Mouse (Mus musculus): ENCODE measurements around the gene Slc26a11. TPM values are rescaled to one million over a fixed set of nuclear protein-coding genes. Genes with fewer than 3 reads are reported as not detected.
A peak's percentile ranks its signal among the peaks of the same experiment; 100 is the strongest.

The Slc26a11 gene
- polyA plus RNA-seq (2016; fragmentation: Nextera tagmentation; extraction: Ambion mirVana), result 9.6 and 10.6 TPM in 2 replicates

DNA sequence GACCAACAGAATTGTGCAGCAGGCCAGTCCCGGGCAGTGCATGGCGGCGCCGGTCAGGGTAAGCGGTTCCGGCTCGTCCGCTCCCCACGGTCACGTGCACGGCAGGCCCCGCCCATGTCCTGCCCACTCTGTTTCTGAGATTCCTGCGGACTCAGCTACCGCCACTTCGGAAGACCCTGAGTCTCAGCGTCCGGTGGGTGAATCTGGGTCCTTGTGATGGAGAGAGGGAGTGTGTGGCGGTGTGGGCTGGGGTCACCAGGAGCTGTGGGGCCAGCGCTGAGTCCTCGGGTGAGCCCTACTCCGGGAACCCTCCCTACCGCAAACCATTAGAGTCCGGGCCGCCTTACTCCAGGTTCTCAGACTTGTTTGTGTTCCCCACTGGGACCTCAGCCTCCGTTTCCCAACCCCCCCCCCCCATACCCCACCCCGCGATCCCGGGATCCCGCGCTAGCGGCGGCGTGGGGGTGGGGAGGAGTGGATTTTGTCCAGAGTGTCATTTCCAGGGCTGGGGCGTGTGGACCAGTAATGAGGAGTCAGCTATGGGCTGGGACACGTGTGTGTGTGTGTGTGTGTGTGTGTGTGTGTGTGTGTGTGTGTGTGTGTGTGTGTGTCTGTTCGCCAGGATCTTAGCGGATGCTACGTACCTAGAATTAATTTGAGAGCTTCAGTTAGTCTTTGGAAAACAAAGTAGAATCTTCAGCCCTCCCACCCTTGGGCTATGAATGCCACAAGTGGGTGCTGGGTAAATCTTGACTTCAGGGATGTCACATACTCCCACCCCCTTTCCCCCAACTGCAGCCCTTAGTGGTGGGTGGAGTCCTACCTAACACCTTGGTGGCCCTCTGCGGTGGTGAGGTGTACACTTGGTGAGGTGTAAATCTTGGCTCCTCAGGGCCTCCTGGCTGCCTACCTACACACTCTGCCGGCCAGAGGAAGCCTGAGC lies at the start of gene Slc26a11, which contains the start of gene Sgsh:
Gene Slc26a11, plus strand, starts transcription at position 115 of the 943 bp plus-strand sequence.
Gene Sgsh, minus strand, starts transcription at position 94 of the 943 bp plus-strand sequence.
- Histone ChIP-seq H3K27ac (peak within 1 kb of the TSS; percentile 90), H3K27me3 (ENCODE audit: poor library complexity, severe bottlenecking) (no peaks in the 10 kb centered on the region), H3K36me3 (replicated peaks) (peaks cover 28% of the 10 kb centered on the region), H3K9me3 (no peaks in the 10 kb centered on the region), H3K4me3 (peak within 1 kb of the TSS; percentile 89), H3K4me1 (peaks cover 31% of the 10 kb centered on the region)
- 4% methylated on average over 40 of the region's 40 CpGs for WGBS
- DNase-seq (ENCODE audit: extremely low spot score, low spot score), result peak; percentile 88

DNA sequence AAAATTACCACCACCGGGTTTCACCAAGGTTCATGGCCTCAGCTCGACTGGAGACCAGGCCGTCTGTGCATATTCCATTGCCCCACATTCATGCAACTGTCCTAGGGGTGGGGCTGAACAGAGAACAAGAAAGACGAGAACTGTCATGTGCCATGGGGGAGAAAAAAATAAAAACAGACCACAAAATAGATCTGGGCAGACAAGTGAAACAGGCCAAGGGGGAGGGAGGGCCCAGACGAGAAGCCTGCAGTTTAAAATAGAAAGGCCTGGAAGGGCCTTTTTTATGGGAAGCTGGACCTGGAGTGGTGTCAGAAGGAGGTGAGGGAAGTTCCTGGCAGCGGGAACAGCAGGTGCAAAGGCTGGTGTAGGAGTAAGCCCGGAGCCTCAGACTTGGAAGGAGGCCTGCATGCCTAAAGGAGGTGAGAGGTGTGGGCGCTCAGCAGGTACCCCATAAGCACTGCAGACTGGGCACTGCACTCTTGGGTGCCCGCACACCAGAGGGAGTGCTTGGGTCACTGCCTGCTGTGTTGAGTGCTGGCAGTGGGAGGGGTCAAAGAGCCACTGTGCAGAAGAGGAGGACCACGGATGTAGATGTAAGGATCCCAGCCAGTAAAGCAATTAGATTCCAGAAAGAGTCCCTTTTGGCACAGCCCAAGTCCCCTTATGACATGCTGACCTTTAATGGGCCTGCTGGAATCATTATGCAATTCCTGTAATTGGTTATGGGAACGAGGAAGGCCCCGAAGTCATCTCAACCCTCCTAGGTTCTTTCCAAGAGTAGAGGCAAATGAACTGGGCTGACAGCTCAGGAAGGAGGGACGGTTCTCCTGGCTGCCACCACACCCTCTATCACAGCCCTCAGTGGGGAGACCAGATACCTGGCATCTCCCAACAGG lies 48.3 kb upstream of the Slc26a11 start:
- DNase-seq (ENCODE audit: extremely low spot score, low spot score), result no peak
- peaks cover 30% of the 10 kb centered on the region for H3K4me1 ChIP-seq
- no peaks in the 10 kb centered on the region for H3K36me3 ChIP-seq (replicated peaks)
- WGBS, result 65% methylated on average over 13 of the region's 13 CpGs
- H3K27ac ChIP-seq, result no peak overlapping the region
- H3K4me3 ChIP-seq, result no peak overlapping the region
- H3K27me3 ChIP-seq (ENCODE audit: poor library complexity, severe bottlenecking), result peaks cover 35% of the 10 kb centered on the region
- no peaks in the 10 kb centered on the region for H3K9me3 ChIP-seq

DNA sequence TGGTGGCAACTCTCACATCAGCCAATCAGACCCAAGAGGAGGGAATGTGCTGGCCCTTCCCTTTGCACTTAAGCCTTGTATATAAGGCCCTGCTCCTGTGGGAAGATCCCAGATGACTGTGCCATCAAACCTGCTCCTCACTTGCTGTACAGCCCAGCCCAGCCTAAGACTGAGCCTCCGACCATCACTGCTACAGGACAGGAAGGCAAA lies 47.8 kb upstream of the Slc26a11 start, which contains the start of gene Card14:
Gene Card14, plus strand, starts transcription at position 111 of the 210 bp plus-strand sequence.
- 42% methylated on average over 1 of the region's 1 CpGs for WGBS
- 0 out of 2 replicates have a peak within 1 kb of the TSS, but pooled peaks have one; percentile 48 for H3K27ac ChIP-seq
- no peak within 1 kb of the TSS for H3K4me3 ChIP-seq
- peaks cover 35% of the 10 kb centered on the region for H3K27me3 ChIP-seq (ENCODE audit: poor library complexity, severe bottlenecking)
- no peaks in the 10 kb centered on the region for H3K9me3 ChIP-seq
- no peaks in the 10 kb centered on the region for H3K36me3 ChIP-seq (replicated peaks)
- H3K4me1 ChIP-seq, result peaks cover 30% of the 10 kb centered on the region
- DNase-seq (ENCODE audit: extremely low spot score, low spot score), result no peak

DNA sequence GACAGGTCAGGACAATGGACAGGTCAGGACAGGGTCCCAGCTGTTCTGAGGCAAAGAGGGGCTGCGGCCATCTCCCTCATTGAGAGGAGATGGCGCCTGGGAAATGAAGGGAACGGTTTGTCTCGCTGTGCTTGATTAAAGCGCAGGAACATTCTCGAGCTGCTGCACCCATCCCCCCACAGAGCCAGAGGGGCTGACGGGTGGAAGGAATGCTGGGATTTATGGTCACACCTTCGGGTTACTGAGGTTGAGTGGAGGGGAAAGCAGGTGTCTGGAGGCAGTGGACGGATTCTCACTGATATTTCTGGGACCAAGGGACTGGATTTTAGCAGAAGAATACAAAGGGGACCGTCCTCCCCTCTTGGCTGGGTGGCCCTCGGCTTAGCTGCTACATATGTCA lies 47.4 kb upstream of the Slc26a11 start:
- DNase-seq (ENCODE audit: extremely low spot score, low spot score), result no peak
- H3K9me3 ChIP-seq, result no peaks in the 10 kb centered on the region
- 38% methylated on average over 11 of the region's 11 CpGs for WGBS
- H3K4me1 ChIP-seq, result peaks cover 30% of the 10 kb centered on the region
- H3K36me3 ChIP-seq (replicated peaks), result no peaks in the 10 kb centered on the region
- H3K27me3 ChIP-seq (ENCODE audit: poor library complexity, severe bottlenecking), result peaks cover 35% of the 10 kb centered on the region
- no peak overlapping the region for H3K4me3 ChIP-seq
- H3K27ac ChIP-seq, result 0 out of 2 replicates have a peak overlapping the region, but pooled peaks have one; percentile 48

DNA sequence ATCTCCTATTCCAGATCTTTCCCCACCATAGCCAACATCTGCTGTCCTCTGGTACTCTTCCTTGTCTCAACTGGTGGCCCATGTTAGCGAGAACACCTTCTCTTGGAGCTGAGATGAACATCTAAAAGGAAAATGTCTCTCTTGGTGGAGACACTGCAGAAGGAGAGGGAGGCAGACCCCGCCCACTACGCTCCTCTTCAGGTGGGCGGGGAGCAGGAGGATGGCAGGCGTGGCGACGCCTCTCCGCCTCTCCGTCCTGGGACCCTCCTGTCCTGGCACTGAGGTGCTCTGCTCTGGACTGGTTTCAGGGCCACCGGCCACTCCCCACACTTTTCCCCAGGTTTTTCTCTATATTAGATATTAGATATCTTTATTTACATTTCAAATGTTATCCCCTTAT lies 44.7 kb upstream of the Slc26a11 start:
- 16% methylated on average over 10 of the region's 10 CpGs for WGBS
- H3K4me1 ChIP-seq, result peaks cover 24% of the 10 kb centered on the region
- H3K27ac ChIP-seq, result no peak overlapping the region
- H3K27me3 ChIP-seq (ENCODE audit: poor library complexity, severe bottlenecking), result peaks cover 19% of the 10 kb centered on the region
- no peak overlapping the region for H3K4me3 ChIP-seq
- H3K9me3 ChIP-seq, result no peaks in the 10 kb centered on the region
- no peaks in the 10 kb centered on the region for H3K36me3 ChIP-seq (replicated peaks)
- DNase-seq (ENCODE audit: extremely low spot score, low spot score), result no peak

DNA sequence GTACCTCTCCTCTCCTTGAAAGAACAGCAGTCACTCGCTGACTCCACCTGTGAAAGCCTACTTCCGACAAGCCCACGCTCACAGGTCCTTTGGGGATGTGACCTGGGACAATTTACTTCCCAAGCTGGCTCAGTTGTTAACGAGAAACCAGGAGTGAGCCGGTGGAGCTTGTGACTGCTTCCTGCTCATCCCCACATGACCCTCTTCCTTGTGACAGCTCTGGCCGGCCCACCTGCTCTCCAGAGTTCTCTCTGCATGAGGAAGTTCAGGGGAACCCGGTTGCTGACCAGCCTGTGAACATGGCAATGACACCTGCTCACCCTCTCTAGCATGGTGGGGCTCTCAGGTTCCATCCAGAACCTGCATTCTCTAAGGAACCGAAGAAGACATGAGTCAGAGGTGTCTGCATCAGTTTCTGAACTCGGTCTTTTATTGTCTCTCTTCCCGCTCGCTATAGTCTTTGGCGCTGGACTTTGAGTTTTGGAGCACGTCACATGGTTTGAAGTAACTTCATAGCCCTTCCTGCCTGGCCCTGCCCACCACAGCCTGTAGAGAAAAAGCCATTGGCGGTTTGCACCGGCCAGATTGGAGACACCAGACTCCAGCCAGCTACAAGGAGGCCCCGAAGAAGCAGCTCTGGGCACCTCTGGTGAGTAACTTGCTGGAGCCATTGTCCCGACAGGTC lies 41.0 kb upstream of the Slc26a11 start:
- peaks cover 10% of the 10 kb centered on the region; the same call in 1 of the 2 replicates for H3K27me3 ChIP-seq (ENCODE audit: poor library complexity, severe bottlenecking)

DNA sequence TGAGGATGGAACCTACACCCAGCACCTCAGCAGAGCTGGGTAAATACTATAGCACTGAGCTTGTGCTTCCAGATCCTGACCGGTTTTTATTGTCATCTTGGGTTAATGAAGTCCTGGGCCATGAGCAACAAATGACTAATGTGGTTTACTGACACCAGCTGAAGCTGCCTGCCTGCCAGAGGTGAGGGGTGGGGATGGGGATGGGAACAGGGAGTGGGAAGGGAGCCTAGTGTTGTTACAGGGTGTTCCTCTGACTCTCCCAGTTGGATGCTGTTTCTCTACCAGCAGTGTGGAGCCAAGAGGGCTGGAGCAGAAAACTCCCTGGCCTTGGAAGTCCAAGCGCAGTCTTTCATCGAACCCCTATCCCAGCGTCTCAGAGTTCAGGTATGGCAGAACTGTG lies 38.6 kb upstream of the Slc26a11 start:
- no peaks in the 10 kb centered on the region for H3K9me3 ChIP-seq
- no peaks in the 10 kb centered on the region for H3K36me3 ChIP-seq (replicated peaks)
- H3K27ac ChIP-seq, result no peak overlapping the region
- 87% methylated on average over 4 of the region's 4 CpGs for WGBS
- no peak for DNase-seq (ENCODE audit: extremely low spot score, low spot score)
- H3K4me1 ChIP-seq, result no peaks in the 10 kb centered on the region; the same call in 1 of the 2 replicates
- no peak overlapping the region for H3K4me3 ChIP-seq
- no peaks in the 10 kb centered on the region for H3K27me3 ChIP-seq (ENCODE audit: poor library complexity, severe bottlenecking)

More for the DNA sequence above, 41.0 kb upstream of the Slc26a11 start:
- WGBS, result 82% methylated on average over 17 of the region's 17 CpGs
- Histone ChIP-seq H3K9me3 (no peaks in the 10 kb centered on the region), H3K27ac (no peak overlapping the region), H3K4me3 (no peak overlapping the region), H3K4me1 (no peaks in the 10 kb centered on the region; the same call in 1 of the 2 replicates), H3K36me3 (replicated peaks) (no peaks in the 10 kb centered on the region)
- DNase-seq (ENCODE audit: extremely low spot score, low spot score), result no peak

DNA sequence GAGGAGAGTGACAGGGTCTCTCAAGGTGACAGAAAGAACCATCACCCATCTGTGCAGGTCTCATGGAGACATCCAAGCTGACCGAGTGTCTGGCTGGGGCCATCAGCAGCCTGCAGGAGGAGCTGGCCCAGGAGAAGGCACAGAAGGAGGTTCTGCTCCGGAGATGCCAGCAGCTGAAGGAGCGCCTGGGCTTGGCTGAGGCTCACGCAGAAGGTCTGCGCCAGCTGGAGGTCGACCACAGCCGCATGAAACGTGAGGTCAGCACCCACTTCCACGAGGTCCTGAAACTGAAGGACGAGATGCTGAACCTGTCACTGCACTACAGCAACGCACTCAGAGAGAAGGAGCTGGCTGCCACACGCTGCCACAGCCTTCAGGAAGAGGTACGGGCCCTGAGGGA lies 32.8 kb upstream of the Slc26a11 start:
- H3K4me1 ChIP-seq, result no peaks in the 10 kb centered on the region; the same call in 1 of the 2 replicates
- no peak for DNase-seq (ENCODE audit: extremely low spot score, low spot score)
- no peaks in the 10 kb centered on the region for H3K36me3 ChIP-seq (replicated peaks)
- H3K9me3 ChIP-seq, result peaks cover 4% of the 10 kb centered on the region; the same call in 1 of the 2 replicates
- H3K27me3 ChIP-seq (ENCODE audit: poor library complexity, severe bottlenecking), result peaks cover 7% of the 10 kb centered on the region
- H3K4me3 ChIP-seq, result no peak overlapping the region
- 78% methylated on average over 13 of the region's 13 CpGs for WGBS
- H3K27ac ChIP-seq, result no peak overlapping the region

DNA sequence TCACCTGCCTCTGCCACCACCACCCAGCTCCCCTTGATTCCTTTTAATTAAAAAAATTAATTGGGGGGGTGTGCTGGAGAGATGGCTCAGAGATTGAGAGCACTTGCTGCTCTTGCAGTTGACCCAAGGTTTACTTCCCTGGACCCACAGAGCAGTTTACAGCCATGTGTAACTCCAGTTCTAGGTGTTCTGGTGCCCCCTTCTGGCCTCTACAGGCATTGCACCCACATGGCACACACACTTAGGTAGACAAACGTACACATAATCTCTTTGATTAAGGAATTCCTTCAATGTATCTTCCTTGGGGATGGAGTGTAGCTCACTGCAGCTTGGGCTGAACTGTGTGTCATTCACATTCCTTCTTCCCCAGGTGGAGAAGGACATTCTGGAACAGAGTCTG lies 30.3 kb upstream of the Slc26a11 start:
- Histone ChIP-seq H3K4me3 (no peak overlapping the region), H3K36me3 (replicated peaks) (no peaks in the 10 kb centered on the region), H3K4me1 (no peaks in the 10 kb centered on the region), H3K27ac (no peak overlapping the region), H3K27me3 (ENCODE audit: poor library complexity, severe bottlenecking) (peaks cover 11% of the 10 kb centered on the region), H3K9me3 (peaks cover 4% of the 10 kb centered on the region; the same call in 1 of the 2 replicates)
- no peak for DNase-seq (ENCODE audit: extremely low spot score, low spot score)
- 71% methylated on average over 1 of the region's 1 CpGs for WGBS

DNA sequence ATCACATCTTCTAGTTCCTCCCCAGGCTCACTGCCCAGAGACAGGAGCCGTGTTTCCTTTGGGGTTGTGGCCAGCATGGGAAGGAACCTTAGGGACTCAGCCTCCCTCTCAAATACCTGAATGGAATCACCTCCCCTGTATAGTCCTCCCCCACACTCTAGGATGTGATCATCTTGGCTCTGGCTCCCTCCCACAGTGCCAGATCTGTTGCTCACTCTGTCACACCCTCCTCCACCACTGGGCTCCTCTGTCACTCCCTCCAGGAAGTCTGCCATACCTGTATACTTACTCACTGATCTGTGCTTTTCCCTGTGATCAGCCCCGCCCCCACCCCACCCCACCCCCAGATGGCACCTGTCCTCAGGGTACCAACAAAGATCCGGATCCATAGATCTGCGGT lies 24.8 kb upstream of the Slc26a11 start:
- 77% methylated on average over 4 of the region's 4 CpGs for WGBS
- Histone ChIP-seq H3K4me3 (no peak overlapping the region), H3K27me3 (ENCODE audit: poor library complexity, severe bottlenecking) (peaks cover 28% of the 10 kb centered on the region; the same call in 1 of the 2 replicates), H3K36me3 (replicated peaks) (no peaks in the 10 kb centered on the region), H3K4me1 (peaks cover 8% of the 10 kb centered on the region; the same call in 1 of the 2 replicates), H3K9me3 (no peaks in the 10 kb centered on the region), H3K27ac (no peak overlapping the region)
- no peak for DNase-seq (ENCODE audit: extremely low spot score, low spot score)

DNA sequence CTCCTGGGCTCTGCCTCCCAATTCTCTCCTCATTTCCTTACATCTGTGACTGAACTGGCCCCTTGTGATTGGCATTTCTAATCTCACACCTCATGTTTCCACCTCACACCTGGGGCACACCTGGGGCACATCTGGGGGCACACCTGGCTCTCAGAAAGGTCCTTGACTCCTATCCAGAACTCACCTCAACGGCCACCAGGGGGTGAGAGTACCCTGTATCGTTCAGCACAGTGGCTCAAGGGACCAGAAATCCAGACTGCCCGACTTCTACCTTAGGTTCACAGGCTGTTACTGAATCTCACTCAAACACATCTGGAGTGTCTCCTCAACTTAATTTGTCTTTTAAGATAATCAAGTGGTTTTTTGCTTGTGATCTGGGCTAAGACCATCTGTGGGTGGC lies 23.4 kb upstream of the Slc26a11 start:
- H3K27me3 ChIP-seq (ENCODE audit: poor library complexity, severe bottlenecking), result peaks cover 28% of the 10 kb centered on the region; the same call in 1 of the 2 replicates
- no peaks in the 10 kb centered on the region for H3K9me3 ChIP-seq
- WGBS, result 57% methylated on average over 3 of the region's 3 CpGs

More for the DNA sequence above, 23.4 kb upstream of the Slc26a11 start:
- Histone ChIP-seq H3K4me3 (no peak overlapping the region), H3K4me1 (peaks cover 8% of the 10 kb centered on the region; the same call in 1 of the 2 replicates), H3K27ac (no peak overlapping the region), H3K36me3 (replicated peaks) (no peaks in the 10 kb centered on the region)
- no peak for DNase-seq (ENCODE audit: extremely low spot score, low spot score)
